Mouse (Mus musculus) liver, adult 2 months (tissue): ENCODE measurements at regions not wholly inside any gene's neighbourhood (a gene's known extent, or its start where the extent isn't known, plus 50 kb on each side); places are given as distances from the start of the nearest gene placed in this dataset.

Experiments used
- CTCF ChIP-seq: fragments of 200-500 bp; IDR thresholded peaks from 2 replicates; pipeline ENCODE4 v1.5.1; 2011; ENCODE audit warnings: low read depth, low read length, control low read depth
- POLR2A ChIP-seq: fragments of 200-500 bp; IDR thresholded peaks from 2 replicates; pipeline ENCODE4 v1.6.1; 2011; ENCODE audit warnings: low read length, control low read depth; ENCODE audit not compliant: insufficient read depth; ENCODE audit errors: extremely low read depth

DNA sequence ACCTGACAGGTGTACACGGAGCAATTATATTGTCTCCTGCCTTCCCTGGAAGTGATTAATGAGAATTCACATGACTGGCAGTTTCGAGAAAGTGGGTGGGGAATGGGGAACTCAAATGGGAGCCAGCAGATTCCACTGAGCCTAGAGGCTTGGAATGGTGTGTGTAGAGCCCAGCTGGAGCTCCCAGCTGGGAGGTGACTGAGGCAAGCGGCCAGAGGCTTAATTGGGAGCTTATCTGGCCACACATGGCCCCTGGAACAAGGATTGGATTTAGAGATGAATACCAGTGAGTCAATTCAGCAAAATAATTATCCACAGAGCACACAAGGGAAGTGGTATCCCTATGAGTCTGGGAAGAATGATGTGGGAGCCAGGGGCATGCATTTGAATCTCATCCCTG, 108.0 kb upstream of the Castor2 start:
- TF ChIP-seq CTCF (no peak), POLR2A (no peak)
